Mouse (Mus musculus) left cerebral cortex, adult 8-10 months (tissue): ENCODE results near the gene Olfr1132. TPM values are rescaled to one million over a fixed set of nuclear protein-coding genes. Genes with fewer than 3 reads are reported as not detected.
"Not testable (repeated sequence)": the region's sequence is repeated elsewhere in the genome, so short reads cannot be mapped to it uniquely, and the experiment has no call there.

Source experiments
- DNase-seq, 2 experiments: peaks; one replicate each; pipeline ENCODE4 v3.0.0; 2022; ENCODE audit warnings: low spot score in 2 of 2
- total RNA-seq, 4 experiments: library from RNA; stranded (reverse); gene quantifications; 2 replicates each; pipeline ENCODE4 v1.2.4; 2022

The Olfr1132 gene
- not detected for total RNA-seq

DNA sequence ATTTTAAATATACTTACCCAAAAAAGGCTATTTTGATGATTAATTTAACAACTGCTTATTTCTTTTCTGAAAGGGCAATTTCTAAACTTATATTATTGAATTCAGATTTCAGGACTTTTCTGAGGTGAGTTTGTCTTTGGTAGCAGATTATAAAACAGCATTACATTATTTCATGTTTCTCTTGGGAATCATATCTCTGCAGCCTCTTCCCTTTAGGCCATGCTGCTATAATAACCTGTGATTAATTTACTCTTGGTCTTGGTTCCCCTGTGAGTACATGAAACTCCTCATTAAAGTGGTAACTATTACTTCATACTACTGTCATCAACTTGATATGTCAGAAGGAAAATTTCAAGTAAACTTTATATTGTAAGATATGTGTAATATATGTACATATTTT lies at the start of gene Olfr1132:
Gene Olfr1132 (minus strand): TSS at position 101 of the 400 bp plus-strand sequence.
- DNase-seq: no peak

GRCm38 (mm10) chr2:87673564-87673963 lies 36.2 kb upstream of the Olfr1132 start, which contains the start of gene Olfr1135:
TSS of gene Olfr1135 (minus strand) at chr2:87673664.
- no peak for DNase-seq

DNA sequence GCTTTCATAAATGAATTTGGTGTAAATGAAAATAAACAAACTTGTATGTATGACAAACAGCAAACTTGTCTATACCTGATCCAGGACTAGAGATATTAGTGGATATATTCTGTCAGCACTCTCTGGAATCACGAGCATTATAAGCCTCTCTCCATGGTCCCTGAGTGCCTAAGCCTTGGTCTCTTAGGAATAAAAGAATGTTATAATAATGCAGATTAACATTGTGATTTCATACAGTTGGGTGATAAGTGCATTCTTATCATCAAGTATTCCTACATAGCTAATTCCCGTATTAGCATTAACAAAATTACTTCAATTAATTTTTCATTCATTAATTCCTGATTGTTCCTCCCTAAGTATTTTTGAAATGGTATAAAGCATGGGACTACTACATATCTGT lies 21.0 kb upstream of the Olfr1132 start, which contains the start of gene Olfr1134:
Gene Olfr1134 (minus strand): TSS at position 101 of the 400 bp plus-strand sequence.
- no peak for DNase-seq

GRCm38 (mm10) chr2:87647274-87647673 lies 9.9 kb upstream of the Olfr1132 start, which contains the start of gene Olfr1133:
TSS of gene Olfr1133 (minus strand) at chr2:87647374.
- DNase-seq: no peak

DNA sequence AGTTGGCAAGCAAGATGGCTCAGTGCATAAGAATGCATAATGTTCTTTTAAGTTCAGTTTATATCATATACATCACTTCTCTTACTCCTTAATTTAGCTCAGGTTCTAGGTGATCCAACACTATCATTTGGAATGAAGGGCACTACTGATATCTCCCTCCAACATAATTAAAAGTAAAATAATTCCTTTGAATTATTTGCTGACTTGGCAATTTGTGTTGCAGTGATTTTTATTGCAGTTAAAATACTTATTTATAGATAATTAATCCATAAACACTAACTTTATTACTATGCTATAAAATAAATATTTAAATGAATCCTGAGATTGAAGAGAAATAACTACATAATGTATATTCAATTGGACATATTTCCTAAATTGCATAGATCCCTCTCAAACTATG lies 5.1 kb upstream of the Olfr1132 start:
- DNase-seq: no peak

DNA sequence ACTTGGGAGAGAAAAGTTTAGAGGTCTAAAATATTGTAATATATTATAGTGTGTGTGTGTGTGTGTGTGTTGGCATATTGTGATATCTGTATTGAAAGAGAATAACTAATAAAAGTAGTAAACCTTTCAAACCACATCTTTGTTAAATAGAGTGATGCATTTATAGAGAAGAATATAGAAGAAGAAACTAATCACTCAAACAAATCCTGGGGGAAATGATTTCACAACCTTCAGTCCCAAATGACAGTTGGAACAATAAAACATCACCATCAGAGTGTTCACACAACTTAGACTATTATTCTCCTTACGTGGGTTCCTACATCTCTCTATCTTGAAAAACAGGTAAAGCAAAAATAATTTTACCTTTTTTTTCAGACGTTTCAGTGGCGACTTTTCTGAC lies 10.5 kb downstream of the Olfr1132 start, which contains the start of gene Olfr1131:
Gene Olfr1131 (plus strand): TSS at position 301 of the 400 bp plus-strand sequence.
- DNase-seq: no peak

- DNase-seq: not testable (repeated sequence)
Observed at GRCm38 (mm10) chr2:87605912-87606311, 31.4 kb downstream of the Olfr1132 start, which contains the start of gene Olfr1130. TSS of gene Olfr1130 (plus strand) at chr2:87606212.

Other genes with a start within 250 kb of the Olfr1132 start
- not detected for gene Olfr1123, start 220.9 kb downstream of the Olfr1132 start, total RNA-seq
- gene Olfr1124, start 207.3 kb downstream of the Olfr1132 start, total RNA-seq: not detected
- gene Olfr1126, start 183.6 kb downstream of the Olfr1132 start, total RNA-seq: not detected
- not detected for gene Pramel7, start 140.4 kb downstream of the Olfr1132 start, total RNA-seq
- gene Pramel6, start 131.0 kb downstream of the Olfr1132 start, total RNA-seq: not detected
- not detected for gene Olfr153, start 105.7 kb downstream of the Olfr1132 start, total RNA-seq
- not detected for gene Olfr1128, start 92.0 kb downstream of the Olfr1132 start, total RNA-seq
- not detected for gene Olfr1129, start 63.6 kb downstream of the Olfr1132 start, total RNA-seq
- gene Olfr1130, start 31.3 kb downstream of the Olfr1132 start, total RNA-seq: not detected
- not detected for gene Olfr1131, start 10.4 kb downstream of the Olfr1132 start, total RNA-seq
- gene Olfr1133, start 9.8 kb upstream of the Olfr1132 start, total RNA-seq: not detected
- not detected for gene Olfr1134, start 20.9 kb upstream of the Olfr1132 start, total RNA-seq
- gene Olfr1135, start 36.1 kb upstream of the Olfr1132 start, total RNA-seq: not detected
- gene Olfr1136, start 56.4 kb upstream of the Olfr1132 start, total RNA-seq: not detected
- not detected for gene Olfr1137, start 75.6 kb upstream of the Olfr1132 start, total RNA-seq
- not detected for gene Olfr1138, start 102.4 kb upstream of the Olfr1132 start, total RNA-seq
- gene Olfr1140, start 106.2 kb upstream of the Olfr1132 start, total RNA-seq: not detected
- gene Olfr1141, start 116.5 kb upstream of the Olfr1132 start, total RNA-seq: not detected
- gene Olfr152, start 141.9 kb upstream of the Olfr1132 start, total RNA-seq: not detected
- not detected for gene Olfr1143, start 163.1 kb upstream of the Olfr1132 start, total RNA-seq
- not detected for gene Olfr1145, start 172.3 kb upstream of the Olfr1132 start, total RNA-seq
- gene Olfr1148, start 193.0 kb upstream of the Olfr1132 start, total RNA-seq: not detected
- not detected for gene Olfr1150-ps1, start 206.5 kb upstream of the Olfr1132 start, total RNA-seq
- not detected for gene Olfr1151, start 218.3 kb upstream of the Olfr1132 start, total RNA-seq
- not detected for gene Olfr1152, start 229.0 kb upstream of the Olfr1132 start, total RNA-seq